Mouse (Mus musculus) MEL (cell line): ENCODE data around the gene Prokr2. TPM values are rescaled to one million over a fixed set of nuclear protein-coding genes. Genes with fewer than 3 reads are reported as not detected.

Source experiments
- DNase-seq: peaks from one replicate; pipeline ENCODE4 v3.0.0; 2011; ENCODE audit warnings: low read depth, low spot score
- H3K27ac ChIP-seq: 2 replicates; pipeline ENCODE4 v1.5.1; 2012; ENCODE audit warnings: low read depth, mild to moderate bottlenecking, control low read depth, low read length, moderate library complexity; ENCODE audit not compliant: control insufficient read depth
- H3K27me3 ChIP-seq, 2 experiments: fragments of 150-350 bp in 1 of 2; sonication (generic) in 1 of 2; 2 replicates each; pipeline ENCODE4 v1.6.1; 2012; ENCODE audit warnings: low read length in 2 of 2, mild to moderate bottlenecking in 2 of 2, improper control_type of control experiment in 1 of 2, moderate library complexity in 1 of 2; ENCODE audit not compliant: insufficient read depth in 2 of 2, control insufficient read depth in 1 of 2
- H3K36me3 ChIP-seq, 2 experiments: 2 replicates each; pipeline ENCODE4 v1.6.1; 2012 to 2014; ENCODE audit warnings: low read length in 2 of 2, improper control_type of control experiment in 1 of 2, inconsistent platforms in 1 of 2, mild to moderate bottlenecking in 1 of 2; ENCODE audit not compliant: insufficient read depth in 2 of 2, control insufficient read depth in 1 of 2
- H3K4me1 ChIP-seq, 2 experiments: fragments of 150-350 bp in 1 of 2; sonication (generic) in 1 of 2; 2 replicates each; pipeline ENCODE4 v1.6.1; 2012; ENCODE audit warnings: low read length in 2 of 2, improper control_type of control experiment in 1 of 2, mild to moderate bottlenecking in 1 of 2; ENCODE audit not compliant: insufficient read depth in 2 of 2, control insufficient read depth in 1 of 2
- H3K4me3 ChIP-seq, 2 experiments: fragments of 150-350 bp in 1 of 2; sonication (generic) in 1 of 2; 2 replicates each; pipeline ENCODE4 v1.5.1; 2012; ENCODE audit warnings: low read depth in 2 of 2, low read length in 2 of 2, mild to moderate bottlenecking in 2 of 2, moderate library complexity in 2 of 2, control low read depth in 1 of 2, improper control_type of control experiment in 1 of 2; ENCODE audit not compliant: control insufficient read depth in 1 of 2, insufficient read depth in 1 of 2
- H3K79me2 ChIP-seq: 2 replicates; pipeline ENCODE4 v1.6.1; 2012; ENCODE audit warnings: mild to moderate bottlenecking, low read length, moderate library complexity; ENCODE audit not compliant: control insufficient read depth, poor library complexity, insufficient read depth
- H3K9ac ChIP-seq: 2 replicates; pipeline ENCODE4 v1.6.1; 2012; ENCODE audit warnings: low read depth, mild to moderate bottlenecking, control low read depth, low read length, moderate library complexity; ENCODE audit not compliant: control insufficient read depth, poor library complexity, severe bottlenecking
- H3K9me3 ChIP-seq: fragments of 150-350 bp; sonication (generic); replicated peaks from 2 replicates; pipeline ENCODE4 v1.6.1; 2012; ENCODE audit warnings: mild to moderate bottlenecking, low read length, improper control_type of control experiment, moderate library complexity; ENCODE audit not compliant: insufficient read depth
- BHLHE40 ChIP-seq: IDR thresholded peaks from 2 replicates; pipeline ENCODE4 v1.6.1; 2012; ENCODE audit warnings: low read depth, mild to moderate bottlenecking, inconsistent platforms, low read length, improper control_type of control experiment, borderline replicate concordance
- CHD2 ChIP-seq: IDR thresholded peaks from 2 replicates; pipeline ENCODE4 v1.6.1; 2011; ENCODE audit warnings: low read length, improper control_type of control experiment
- E2F4 ChIP-seq: IDR thresholded peaks from 2 replicates; pipeline ENCODE4 v1.6.1; 2011; ENCODE audit warnings: low read depth, low read length, improper control_type of control experiment, borderline replicate concordance
- EP300 ChIP-seq, 2 experiments: IDR thresholded peaks; 2 replicates each; pipeline ENCODE4 v1.6.1; 2011; ENCODE audit warnings: improper control_type of control experiment in 2 of 2, low read length in 2 of 2, low read depth in 1 of 2, mild to moderate bottlenecking in 1 of 2
- ETS1 ChIP-seq: IDR thresholded peaks from 2 replicates; pipeline ENCODE4 v1.6.1; 2012; ENCODE audit warnings: low read depth, mild to moderate bottlenecking, inconsistent platforms, low read length, improper control_type of control experiment, moderate library complexity
- GABPA ChIP-seq: IDR thresholded peaks from 2 replicates; pipeline ENCODE4 v1.6.1; 2012; ENCODE audit warnings: low read depth, mild to moderate bottlenecking, inconsistent platforms, low read length, improper control_type of control experiment, moderate library complexity
- HCFC1 ChIP-seq: IDR thresholded peaks from 2 replicates; pipeline ENCODE4 v1.6.1; 2012; ENCODE audit warnings: low read depth, mild to moderate bottlenecking, inconsistent platforms, low read length, improper control_type of control experiment, moderate library complexity
- JUND ChIP-seq: IDR thresholded peaks from 2 replicates; pipeline ENCODE4 v1.6.1; 2011; ENCODE audit warnings: low read depth, mild to moderate bottlenecking, improper control_type of control experiment, low read length
- KAT2A ChIP-seq: conservative IDR thresholded peaks from 2 replicates; pipeline ENCODE4 v1.6.1; 2012; ENCODE audit warnings: low read depth, low read length, improper control_type of control experiment, inconsistent platforms
- MAFK ChIP-seq: IDR thresholded peaks from 2 replicates; pipeline ENCODE4 v1.6.1; 2011; ENCODE audit warnings: low read depth, mild to moderate bottlenecking, low read length, improper control_type of control experiment, borderline replicate concordance
- MAZ ChIP-seq: IDR thresholded peaks from 2 replicates; pipeline ENCODE4 v1.6.1; 2012; ENCODE audit warnings: low read depth, mild to moderate bottlenecking, inconsistent platforms, low read length, improper control_type of control experiment
- MEF2A ChIP-seq: IDR thresholded peaks from 2 replicates; pipeline ENCODE4 v1.6.1; 2014; ENCODE audit warnings: low read depth, mild to moderate bottlenecking, inconsistent platforms, low read length, improper control_type of control experiment; ENCODE audit not compliant: poor library complexity, insufficient replicate concordance, severe bottlenecking; ENCODE audit errors: extremely low read depth
- MXI1 ChIP-seq: IDR thresholded peaks from 2 replicates; pipeline ENCODE4 v1.6.1; 2011; ENCODE audit warnings: mild to moderate bottlenecking, low read depth, low read length, improper control_type of control experiment
- MYB ChIP-seq: IDR thresholded peaks from 2 replicates; pipeline ENCODE4 v1.6.1; 2011; ENCODE audit warnings: mild to moderate bottlenecking, low read depth, low read length, improper control_type of control experiment
- POLR2A ChIP-seq, 2 experiments: IDR thresholded peaks; 2 replicates each; pipeline ENCODE4 v1.6.1; 2011 to 2012; ENCODE audit warnings: low read length in 2 of 2, mild to moderate bottlenecking in 2 of 2, control low read depth in 1 of 2, improper control_type of control experiment in 1 of 2, low read depth in 1 of 2, moderate library complexity in 1 of 2; ENCODE audit not compliant: control insufficient read depth in 1 of 2, insufficient read depth in 1 of 2, poor library complexity in 1 of 2
- POLR2AphosphoS2 ChIP-seq: IDR thresholded peaks from 2 replicates; pipeline ENCODE4 v1.6.1; 2011; ENCODE audit warnings: low read length, improper control_type of control experiment
- POLR2AphosphoS5 ChIP-seq: IDR thresholded peaks from 2 replicates; pipeline ENCODE4 v1.6.1; 2012; ENCODE audit warnings: low read depth, borderline replicate concordance, mild to moderate bottlenecking, inconsistent platforms, low read length, moderate library complexity, mixed read lengths
- RAD21 ChIP-seq: IDR thresholded peaks from 2 replicates; pipeline ENCODE4 v1.6.1; 2011; ENCODE audit warnings: mild to moderate bottlenecking, low read depth, low read length, improper control_type of control experiment
- SIN3A ChIP-seq: IDR thresholded peaks from 2 replicates; pipeline ENCODE4 v1.6.1; 2012; ENCODE audit warnings: low read length, improper control_type of control experiment, inconsistent platforms
- SMC3 ChIP-seq: IDR thresholded peaks from 2 replicates; pipeline ENCODE4 v1.6.1; 2011; ENCODE audit warnings: low read depth, low read length, improper control_type of control experiment
- TAL1 ChIP-seq: IDR thresholded peaks from 2 replicates; pipeline ENCODE4 v1.6.1; 2012; ENCODE audit warnings: mild to moderate bottlenecking, inconsistent platforms, low read length, moderate library complexity, mixed read lengths
- UBTF ChIP-seq: IDR thresholded peaks from 2 replicates; pipeline ENCODE4 v1.6.1; 2012; ENCODE audit warnings: low read depth, mild to moderate bottlenecking, inconsistent platforms, low read length, improper control_type of control experiment, moderate library complexity, borderline replicate concordance; ENCODE audit not compliant: insufficient read depth
- USF2 ChIP-seq, 2 experiments: IDR thresholded peaks; 2 replicates each; pipeline ENCODE4 v1.6.1; 2011 to 2012; ENCODE audit warnings: improper control_type of control experiment in 2 of 2, low read length in 2 of 2, borderline replicate concordance in 1 of 2, inconsistent platforms in 1 of 2, low read depth in 1 of 2, mild to moderate bottlenecking in 1 of 2; ENCODE audit not compliant: insufficient read depth in 1 of 2
- ZKSCAN1 ChIP-seq: IDR thresholded peaks from 2 replicates; pipeline ENCODE4 v1.6.1; 2012; ENCODE audit warnings: low read depth, mild to moderate bottlenecking, inconsistent platforms, low read length, improper control_type of control experiment, moderate library complexity
- ZNF384 ChIP-seq: IDR thresholded peaks from 2 replicates; pipeline ENCODE4 v1.6.1; 2012; ENCODE audit warnings: low read depth, mild to moderate bottlenecking, inconsistent platforms, low read length, improper control_type of control experiment
- polyA plus RNA-seq, 2 experiments: library from polyadenylated mRNA; stranded (reverse) in 1 of 2; unstranded in 1 of 2; fragments of >175 nt in 1 of 2; fragments of >200 nt in 1 of 2; gene quantifications; 2 replicates each; pipeline versions ENCODE4 v1.2.1 to v1.2.4; 2012; ENCODE audit warnings: low replicate concordance in 2 of 2, low read depth in 1 of 2; ENCODE audit not compliant: insufficient read length in 2 of 2, insufficient read depth in 1 of 2, missing spikeins in 1 of 2
- total RNA-seq: library from RNA; depleted of rRNA; stranded (reverse); fragments of 300-350 nt; gene quantifications from 2 replicates; pipeline ENCODE4 v1.2.3, GENCODE M21; 2012

The Prokr2 gene
- total and polyA plus RNA-seq, 3 experiments, result not detected

- Histone ChIP-seq H3K9me3 (no peaks in the 10 kb centered on the region), H3K27ac (no peak overlapping the region), H3K9ac (no peak overlapping the region), H3K4me3 (no peak overlapping the region), H3K27me3 (no peaks in the 10 kb centered on the region), H3K36me3 (no peaks in the 10 kb centered on the region), H3K79me2 (no peaks in the 10 kb centered on the region), H3K4me1 (no peaks in the 10 kb centered on the region)
- no peak for DNase-seq
- TF ChIP-seq ZKSCAN1 (no peak), POLR2AphosphoS2 (no peak), JUND (no peak), TAL1 (no peak), SMC3 (no peak), MYB (no peak), E2F4 (no peak), CHD2 (no peak), ETS1 (no peak), MEF2A (no peak), ZNF384 (no peak), POLR2AphosphoS5 (no peak), GABPA (no peak), HCFC1 (no peak), KAT2A (no peak), EP300 (IDR thresholded peaks at IDR 0.05; ENCODE audit: low read depth in 1 of 2, low read length in 2 of 2) (no peak), POLR2A (IDR thresholded peaks at IDR 0.05; ENCODE audit: control insufficient read depth in 1 of 2, insufficient read depth in 1 of 2, low read depth in 1 of 2, low read length in 2 of 2, poor library complexity in 1 of 2) (no peak), MAZ (no peak), SIN3A (no peak)
These were observed 11.5 kb downstream of the Prokr2 start for GRCm38 (mm10) chr2:132373748-132374147.

- H3K27ac ChIP-seq, result no peak overlapping the region
- no peaks in the 10 kb centered on the region for H3K4me1 ChIP-seq
- DNase-seq, result no peak
- no peak for TF ChIP-seq RAD21
- TF ChIP-seq MAFK, result no peak
- no peak for TF ChIP-seq USF2 (IDR thresholded peaks at IDR 0.05; ENCODE audit: borderline replicate concordance in 1 of 2, insufficient read depth in 1 of 2, low read depth in 1 of 2, low read length in 2 of 2)
- TF ChIP-seq MXI1, result no peak
- TF ChIP-seq BHLHE40, result no peak
- TF ChIP-seq MEF2A, result no peak
- no peak for TF ChIP-seq UBTF
- no peak overlapping the region for H3K9ac ChIP-seq
- no peaks in the 10 kb centered on the region; a peak in 1 of 4 replicates for H3K27me3 ChIP-seq
- no peaks in the 10 kb centered on the region for H3K79me2 ChIP-seq
- H3K9me3 ChIP-seq, result no peaks in the 10 kb centered on the region; the same call in 1 of the 2 replicates
- no peaks in the 10 kb centered on the region for H3K36me3 ChIP-seq
- H3K4me3 ChIP-seq, result no peak overlapping the region
These were observed 16.8 kb downstream of the Prokr2 start for GRCm38 (mm10) chr2:132368433-132368832.
